Mouse (Mus musculus) CH12.LX (cell line): ENCODE data around the gene Hspb7. TPM values are rescaled to one million over a fixed set of nuclear protein-coding genes. Genes with fewer than 3 reads are reported as not detected.

ENCODE experiments used
- DNase-seq: peaks from one replicate; pipeline ENCODE4 v3.0.0-alpha.2; 2013; ENCODE audit errors: extremely low read depth
- H3K27ac ChIP-seq: 2 replicates; pipeline ENCODE4 v1.5.1; 2012; ENCODE audit warnings: low read depth, mild to moderate bottlenecking, control low read depth, moderate library complexity; ENCODE audit not compliant: insufficient read depth
- H3K27me3 ChIP-seq: replicated peaks from 2 replicates; pipeline ENCODE3; 2012; ENCODE audit warnings: inconsistent platforms
- H3K36me3 ChIP-seq, 2 experiments: replicated peaks in 1 of 2; 2 replicates each; pipeline versions ENCODE3 to v1.6.1; 2012; ENCODE audit warnings: inconsistent platforms in 1 of 2, low read length in 1 of 2, mild to moderate bottlenecking in 1 of 2, mixed read lengths in 1 of 2, moderate library complexity in 1 of 2; ENCODE audit not compliant: control insufficient read depth in 1 of 2, insufficient read depth in 1 of 2
- H3K4me1 ChIP-seq, 2 experiments: 2 replicates each; pipeline ENCODE4 v1.6.1; 2012; ENCODE audit warnings: inconsistent platforms in 1 of 2, moderate library complexity in 1 of 2; ENCODE audit not compliant: insufficient read depth in 2 of 2, control insufficient read depth in 1 of 2
- H3K4me2 ChIP-seq: 2 replicates; pipeline ENCODE4 v1.6.1; 2012; ENCODE audit warnings: low read depth, mild to moderate bottlenecking, control low read depth; ENCODE audit not compliant: poor library complexity, insufficient read depth, severe bottlenecking
- H3K4me3 ChIP-seq, 3 experiments: fragments of 150-350 bp in 1 of 3; sonication (generic) in 1 of 3; replicated peaks in 1 of 3; 2 replicates each; pipeline versions ENCODE3 to v1.5.1; 2011 to 2012; ENCODE audit warnings: low read depth in 2 of 3, low read length in 2 of 3, mild to moderate bottlenecking in 2 of 3, moderate library complexity in 2 of 3, control low read depth in 1 of 3, improper control_type of control experiment in 1 of 3, inconsistent platforms in 1 of 3, mixed read lengths in 1 of 3; ENCODE audit not compliant: poor library complexity in 1 of 3
- H3K79me2 ChIP-seq: replicated peaks from 2 replicates; pipeline ENCODE4 v1.6.1; 2012; ENCODE audit warnings: mild to moderate bottlenecking, moderate library complexity; ENCODE audit not compliant: control insufficient read depth, poor library complexity, insufficient read depth, severe bottlenecking; ENCODE audit errors: extremely low read depth
- H3K9ac ChIP-seq: 2 replicates; pipeline ENCODE4 v1.6.1; 2012; ENCODE audit warnings: low read depth, mild to moderate bottlenecking, control low read depth, moderate library complexity; ENCODE audit not compliant: insufficient read depth
- H3K9me3 ChIP-seq: replicated peaks from 2 replicates; pipeline ENCODE3; 2012; ENCODE audit warnings: low read length, inconsistent platforms, mixed read lengths
- CHD1 ChIP-seq: IDR thresholded peaks from 2 replicates; pipeline ENCODE4 v1.6.1; 2012; ENCODE audit warnings: low read depth, low read length, improper control_type of control experiment, inconsistent platforms
- CHD2 ChIP-seq: IDR thresholded peaks from 2 replicates; pipeline ENCODE4 v1.6.1; 2011; ENCODE audit warnings: low read length, improper control_type of control experiment
- CTCF ChIP-seq, 2 experiments: IDR thresholded peaks in 1 of 2; conservative IDR thresholded peaks in 1 of 2; 2 replicates each; pipeline ENCODE4 v1.5.1; 2011 to 2012; ENCODE audit warnings: low read depth in 2 of 2, low read length in 2 of 2, improper control_type of control experiment in 1 of 2, inconsistent platforms in 1 of 2, mild to moderate bottlenecking in 1 of 2, moderate library complexity in 1 of 2
- E2F4 ChIP-seq: IDR thresholded peaks from 2 replicates; pipeline ENCODE4 v1.6.1; 2011; ENCODE audit warnings: low read depth, low read length, improper control_type of control experiment; ENCODE audit not compliant: insufficient replicate concordance
- ELF1 ChIP-seq: IDR thresholded peaks from 2 replicates; pipeline ENCODE4 v1.6.1; 2014; ENCODE audit warnings: low read depth, mild to moderate bottlenecking, inconsistent platforms, low read length, improper control_type of control experiment
- ETS1 ChIP-seq: conservative IDR thresholded peaks from 2 replicates; pipeline ENCODE4 v1.6.1; 2012; ENCODE audit warnings: low read depth, mild to moderate bottlenecking, inconsistent platforms, low read length, improper control_type of control experiment, moderate library complexity
- GABPA ChIP-seq: IDR thresholded peaks from 2 replicates; pipeline ENCODE4 v1.6.1; 2012; ENCODE audit warnings: low read depth, low read length, improper control_type of control experiment, inconsistent platforms; ENCODE audit not compliant: insufficient replicate concordance
- HCFC1 ChIP-seq: IDR thresholded peaks from 2 replicates; pipeline ENCODE4 v1.6.1; 2012; ENCODE audit warnings: low read depth, mild to moderate bottlenecking, inconsistent platforms, low read length, improper control_type of control experiment
- IRF4 ChIP-seq: IDR thresholded peaks from 2 replicates; pipeline ENCODE4 v1.6.1; 2014; ENCODE audit warnings: low read depth, mild to moderate bottlenecking, inconsistent platforms, low read length, improper control_type of control experiment
- KAT2A ChIP-seq: IDR thresholded peaks from 2 replicates; pipeline ENCODE4 v1.6.1; 2012; ENCODE audit warnings: low read length, improper control_type of control experiment, inconsistent platforms; ENCODE audit not compliant: insufficient replicate concordance
- MAZ ChIP-seq: IDR thresholded peaks from 2 replicates; pipeline ENCODE4 v1.6.1; 2012; ENCODE audit warnings: low read depth, mild to moderate bottlenecking, inconsistent platforms, low read length, improper control_type of control experiment, moderate library complexity
- MXI1 ChIP-seq: IDR thresholded peaks from 2 replicates; pipeline ENCODE4 v1.6.1; 2011; ENCODE audit warnings: mild to moderate bottlenecking, low read depth, low read length, improper control_type of control experiment
- NRF1 ChIP-seq: IDR thresholded peaks from 2 replicates; pipeline ENCODE4 v1.6.1; 2014; ENCODE audit warnings: low read depth, mild to moderate bottlenecking, inconsistent platforms, low read length, improper control_type of control experiment, moderate library complexity
- POLR2A ChIP-seq: IDR thresholded peaks from 2 replicates; pipeline ENCODE4 v1.6.1; 2011; ENCODE audit warnings: low read depth, mild to moderate bottlenecking, improper control_type of control experiment, low read length
- RAD21 ChIP-seq: IDR thresholded peaks from 2 replicates; pipeline ENCODE4 v1.6.1; 2011; ENCODE audit warnings: low read depth, mild to moderate bottlenecking, low read length, improper control_type of control experiment, moderate library complexity
- SIN3A ChIP-seq: IDR thresholded peaks from 2 replicates; pipeline ENCODE4 v1.6.1; 2012; ENCODE audit warnings: low read length, improper control_type of control experiment, inconsistent platforms
- SMC3 ChIP-seq: IDR thresholded peaks from 2 replicates; pipeline ENCODE4 v1.6.1; 2011; ENCODE audit warnings: low read depth, low read length, improper control_type of control experiment
- TBP ChIP-seq: conservative IDR thresholded peaks from 2 replicates; pipeline ENCODE4 v1.6.1; 2011; ENCODE audit warnings: low read depth, low read length, improper control_type of control experiment
- TCF12 ChIP-seq: IDR thresholded peaks from 2 replicates; pipeline ENCODE4 v1.6.1; 2014; ENCODE audit warnings: low read depth, mild to moderate bottlenecking, inconsistent platforms, low read length, improper control_type of control experiment
- UBTF ChIP-seq: IDR thresholded peaks from 2 replicates; pipeline ENCODE4 v1.6.1; 2012; ENCODE audit warnings: low read depth, mild to moderate bottlenecking, inconsistent platforms, low read length, improper control_type of control experiment, moderate library complexity
- dilution Hi-C: fragments of 300-500 bp; cut with MboI; formaldehyde crosslinking; loops from 2 replicates; pipeline ENCODE4 v1.14.3; 2020; ENCODE audit warnings: low sequenced_read_pairs; ENCODE audit not compliant: extremely low pct_unique_long_range_greater_than_20kb, extremely low pct_ligation_motif_present
- in situ Hi-C: fragments of 300-500 bp; cut with MboI; formaldehyde crosslinking; loops from 3 replicates; pipeline ENCODE4 v1.14.3; 2019; ENCODE audit warnings: low sequenced_read_pairs, low pct_ligation_motif_present, low pct_unique_long_range_greater_than_20kb, mixed read lengths
- polyA plus RNA-seq: library from polyadenylated mRNA; unstranded; fragments of >175 nt; gene quantifications from 2 replicates; pipeline ENCODE4 v1.2.1, GENCODE M21; 2012; ENCODE audit warnings: low read depth; ENCODE audit not compliant: insufficient read length
- total RNA-seq, 2 experiments: library from RNA; depleted of rRNA; stranded (reverse); fragments of 300-350 nt in 1 of 2; fragments of >200 nt in 1 of 2; gene quantifications; 2 replicates each; pipeline ENCODE4 v1.2.3; 2012 to 2014

Gene Hspb7
- total and polyA plus RNA-seq, 3 experiments, result 0.04 TPM; not detected in 2

DNA sequence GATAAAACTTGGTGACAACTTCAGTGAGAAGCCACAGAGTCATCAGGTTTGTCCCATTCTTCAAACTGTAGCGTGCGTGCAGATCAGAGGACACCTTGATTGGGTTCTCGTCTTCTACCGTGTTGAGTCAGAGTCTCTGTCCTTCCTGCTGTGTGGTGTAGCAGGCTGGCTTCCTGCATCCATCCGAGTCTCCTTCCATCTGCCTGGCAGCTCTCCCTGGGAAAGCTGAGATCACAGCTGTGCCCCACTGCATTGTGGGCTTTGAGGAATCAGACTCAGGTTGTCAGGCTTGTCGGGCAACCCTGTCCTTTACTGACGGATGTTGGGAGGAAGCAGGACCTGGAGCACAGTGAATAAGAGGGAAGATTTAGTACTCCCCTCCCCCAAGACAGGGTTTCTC lies 25.6 kb downstream of the Hspb7 start:
- dilution Hi-C loops (no loop called here), in situ Hi-C loops (loop anchor here (5.0 kb wide), 1 partner anchor 34 kb away; no protein-coding TSS in a partner anchor)
- DNase-seq, result no peak
- peaks cover 15% of the 10 kb centered on the region for H3K79me2 ChIP-seq
- H3K9ac ChIP-seq, result no peak overlapping the region
- H3K4me1 ChIP-seq, result peaks cover 9 to 29% of the 10 kb centered on the region in 2 experiments
- no peaks in the 10 kb centered on the region for H3K27me3 ChIP-seq
- no peaks in the 10 kb centered on the region for H3K9me3 ChIP-seq
- H3K4me2 ChIP-seq, result no peak overlapping the region
- TF ChIP-seq ETS1 (no peak), KAT2A (no peak)
- no peak overlapping the region for H3K27ac ChIP-seq
- H3K36me3 ChIP-seq, result peaks cover 24 to 45% of the 10 kb centered on the region in 2 experiments
- H3K4me3 ChIP-seq, result no peak overlapping the region

- H3K4me3 ChIP-seq, result no peak overlapping the region
- no peaks in the 10 kb centered on the region for H3K27me3 ChIP-seq
- H3K9me3 ChIP-seq, result no peaks in the 10 kb centered on the region
- H3K27ac ChIP-seq, result no peak overlapping the region
- H3K4me1 ChIP-seq, result peaks cover 5 to 56% of the 10 kb centered on the region in 2 experiments
- no peak for TF ChIP-seq IRF4
- TF ChIP-seq HCFC1, result no peak
- no peak for TF ChIP-seq POLR2A
- no peak for TF ChIP-seq GABPA
- TF ChIP-seq RAD21, result no peak
- no peak for TF ChIP-seq SMC3
- no peak for TF ChIP-seq MXI1
- TF ChIP-seq TCF12, result no peak
- no peak for TF ChIP-seq TBP
- TF ChIP-seq ETS1, result no peak
- no peak for TF ChIP-seq CHD2
- TF ChIP-seq CHD1, result no peak
- no peak for TF ChIP-seq MAZ
- no peak for TF ChIP-seq SIN3A
- TF ChIP-seq NRF1, result no peak
- no peak for TF ChIP-seq UBTF
- TF ChIP-seq KAT2A, result no peak
- no peak for TF ChIP-seq E2F4
- TF ChIP-seq CTCF (conservative IDR thresholded peaks at IDR 0.05 in 1 of 2, IDR thresholded peaks at IDR 0.05 in 1 of 2; ENCODE audit: low read depth in 2 of 2, low read length in 2 of 2), result no peak
- TF ChIP-seq ELF1, result no peak
- TF ChIP-seq, all 38 proteins: peak for 0
- dilution Hi-C loops, result no loop called here
- Histone ChIP-seq H3K36me3 (peaks cover 38 to 82% of the 10 kb centered on the region in 2 experiments), H3K9ac (no peak overlapping the region), H3K4me2 (no peak overlapping the region), H3K79me2 (peaks cover 18% of the 10 kb centered on the region)
- no peak for DNase-seq
- in situ Hi-C loops, result no loop called here
Measured at GRCm38 (mm10) chr4:141451251-141451650, 30.7 kb downstream of the Hspb7 start.
